Mouse (Mus musculus): ENCODE measurements at regions not wholly inside any gene's neighbourhood (a gene's known extent, or its start where the extent isn't known, plus 50 kb on each side); places are given as distances from the start of the nearest gene placed in this dataset.

DNA sequence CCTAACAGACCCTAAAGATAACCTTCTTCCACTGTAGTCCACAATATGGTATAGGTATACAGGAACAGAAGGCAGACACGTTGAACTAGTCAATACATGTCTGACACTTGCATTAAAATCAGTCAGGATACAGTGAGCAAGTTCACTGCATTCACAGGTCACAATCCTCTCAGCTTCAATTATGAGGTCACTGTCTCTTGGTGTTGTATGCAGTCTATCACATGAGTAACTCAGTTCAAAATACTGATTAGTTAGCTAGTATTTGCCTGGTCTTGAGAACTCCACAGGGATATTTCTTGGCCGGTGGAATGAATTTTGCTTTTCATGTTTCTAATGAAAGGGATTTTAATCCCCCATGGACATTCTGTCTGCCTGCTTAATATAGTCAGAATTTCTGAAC lies 69.1 kb upstream of the Slc5a7 start:
- no peak for DNase-seq
- WGBS: 48% methylated on average over 2 of the region's 2 CpGs
- Histone ChIP-seq H3K9me3 (ENCODE audit: low read depth, low read length) (no peaks in the 10 kb centered on the region), H3K4me2 (no peak overlapping the region), H3K4me1 (ENCODE audit: insufficient read depth) (no peaks in the 10 kb centered on the region), H3K9ac (no peak overlapping the region), H3K27me3 (ENCODE audit: insufficient read depth, low read length) (no peaks in the 10 kb centered on the region), H3K27ac (ENCODE audit: low read depth) (no peak overlapping the region), H3K36me3 (ENCODE audit: insufficient read depth) (no peaks in the 10 kb centered on the region), H3K4me3 (ENCODE audit: low read depth, low read length) (no peak overlapping the region)
- no peak for ATAC-seq (ENCODE audit: insufficient read depth)
- TF ChIP-seq CTCF (IDR thresholded peaks at IDR 0.05; ENCODE audit: low read depth): no peak

DNA sequence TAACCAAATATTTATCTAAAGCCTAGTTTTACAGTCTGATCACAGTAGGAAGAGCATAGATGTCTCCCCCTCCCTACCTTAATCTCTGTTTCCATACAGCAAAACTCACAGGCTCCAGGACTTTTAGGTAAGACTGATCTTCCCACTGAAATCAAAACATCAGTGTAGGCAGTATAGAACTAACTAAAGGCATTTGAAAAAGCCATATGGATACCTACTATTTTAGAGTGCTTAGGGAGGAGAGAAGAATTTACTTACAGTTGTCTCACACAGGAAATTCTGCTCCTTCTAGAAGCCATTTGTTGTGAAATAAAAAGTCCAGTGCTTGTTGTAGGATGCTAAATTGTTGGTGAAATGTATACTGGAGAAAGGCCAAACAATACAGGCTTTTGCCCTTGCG lies 64.2 kb upstream of the Slc5a7 start:
- Histone ChIP-seq H3K4me2 (no peak overlapping the region), H3K9ac (no peak overlapping the region), H3K36me3 (ENCODE audit: insufficient read depth) (no peaks in the 10 kb centered on the region), H3K27me3 (ENCODE audit: insufficient read depth, low read length) (no peaks in the 10 kb centered on the region), H3K9me3 (ENCODE audit: low read depth, low read length) (no peaks in the 10 kb centered on the region), H3K4me3 (ENCODE audit: low read depth, low read length) (no peak overlapping the region), H3K27ac (ENCODE audit: low read depth) (no peak overlapping the region), H3K4me1 (ENCODE audit: insufficient read depth) (no peaks in the 10 kb centered on the region)
- DNase-seq (no peak), ATAC-seq (ENCODE audit: insufficient read depth) (no peak)
- 69% methylated on average over 1 of the region's 1 CpGs for WGBS
- no peak for TF ChIP-seq CTCF (IDR thresholded peaks at IDR 0.05; ENCODE audit: low read depth)

- no peaks in the 10 kb centered on the region for H3K4me1 ChIP-seq (ENCODE audit: insufficient read depth)
- no peak overlapping the region for H3K4me2 ChIP-seq
- no peak overlapping the region for H3K27ac ChIP-seq (ENCODE audit: low read depth)
- H3K27me3 ChIP-seq (ENCODE audit: insufficient read depth, low read length): no peaks in the 10 kb centered on the region
- 66% methylated on average over 2 of the region's 2 CpGs for WGBS
- ATAC-seq (ENCODE audit: insufficient read depth) (no peak), DNase-seq (no peak)
- H3K9me3 ChIP-seq (ENCODE audit: low read depth, low read length): no peaks in the 10 kb centered on the region
- no peak for TF ChIP-seq CTCF (IDR thresholded peaks at IDR 0.05; ENCODE audit: low read depth)
- no peak overlapping the region for H3K9ac ChIP-seq
- H3K36me3 ChIP-seq (ENCODE audit: insufficient read depth): no peaks in the 10 kb centered on the region
- H3K4me3 ChIP-seq (ENCODE audit: low read depth, low read length): no peak overlapping the region
Observed at GRCm38 (mm10) chr17:54353063-54353462, 54.2 kb upstream of the Slc5a7 start.

DNA sequence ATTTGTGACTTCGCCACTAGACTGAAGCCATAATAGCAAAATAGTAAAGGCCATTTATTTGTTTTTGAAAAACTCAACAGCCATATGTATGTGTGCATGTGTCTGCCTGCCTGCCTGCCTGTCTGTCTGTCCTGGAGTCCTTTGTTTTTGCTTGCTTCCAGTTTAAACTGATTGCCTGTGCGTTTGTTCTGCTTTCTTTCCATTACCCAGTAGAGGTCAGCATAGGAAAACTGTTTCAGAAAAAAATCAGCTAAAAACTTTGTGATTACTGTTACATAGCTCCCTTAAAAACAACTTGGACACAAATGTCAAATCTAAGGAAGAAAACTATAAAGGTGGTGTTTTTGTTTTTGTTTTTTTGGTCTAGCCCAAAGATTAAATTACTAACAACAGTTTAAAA lies 52.0 kb upstream of the Slc5a7 start:
- ATAC-seq (ENCODE audit: insufficient read depth) (no peak), DNase-seq (peak; percentile 25)
- Histone ChIP-seq H3K9me3 (ENCODE audit: low read depth, low read length) (no peaks in the 10 kb centered on the region), H3K27ac (ENCODE audit: low read depth) (no peak overlapping the region), H3K9ac (no peak overlapping the region), H3K36me3 (ENCODE audit: insufficient read depth) (no peaks in the 10 kb centered on the region), H3K4me3 (ENCODE audit: low read depth, low read length) (no peak overlapping the region), H3K4me2 (no peak overlapping the region), H3K4me1 (ENCODE audit: insufficient read depth) (no peaks in the 10 kb centered on the region), H3K27me3 (ENCODE audit: insufficient read depth, low read length) (no peaks in the 10 kb centered on the region)
- TF ChIP-seq CTCF (IDR thresholded peaks at IDR 0.05; ENCODE audit: low read depth): peak; percentile 25
- 41% methylated on average over 2 of the region's 2 CpGs for WGBS
